8 mouse cellular contexts compared by ENCODE assay signal in genomic region chr13:64273891-64274844, GRCm38 (mm10). TPM values are rescaled to one million over a fixed set of nuclear protein-coding genes. Genes with fewer than 3 reads are reported as not detected.
DNase-seq lines count a peak whose midpoint lies in the region; ATAC-seq and TF ChIP-seq lines count a peak whose summit lies in the region.

No protein-coding gene starts in this region.

- no peaks in the 10 kb centered on the region for H3K36me3 ChIP-seq in midbrain, embryonic 13.5 days

- peak overlapping the region; percentile 78 for H3K9ac ChIP-seq in midbrain, embryonic 13.5 days (replicated peaks)

- no peaks in the 10 kb centered on the region for H3K4me1 ChIP-seq in cortical plate, adult 2 months (ENCODE audit: control insufficient read depth, insufficient read depth, low read length)
- H3K4me1 ChIP-seq in midbrain, embryonic 13.5 days (replicated peaks) = peaks cover 16% of the 10 kb centered on the region

- peak; percentile 13 for DNase-seq in gastrocnemius, postnatal 14 days
- no peak for DNase-seq in gastrocnemius, postnatal 36 days
- peak; percentile 34 for DNase-seq in ES-CJ7 (ENCODE audit: low read depth, low spot score)
- peak; percentile 22 to 28 for DNase-seq in heart, postnatal 10 days
- peak; percentile 13 for DNase-seq in left cerebral cortex, postnatal 4 days
- peak; percentile 74 for DNase-seq in testis, postnatal 10 days (ENCODE audit: low spot score)

- ATAC-seq in midbrain, embryonic 13.5 days = peak; percentile 84

- no peak for TF ChIP-seq POLR2A in cortical plate, adult 2 months (IDR thresholded peaks at IDR 0.05; ENCODE audit: extremely low read depth, insufficient read depth, low read length)

- under 1% methylated on average over 61 of the region's 95 CpGs for WGBS in midbrain, embryonic 13.5 days

- H3K27ac ChIP-seq in cortical plate, adult 2 months (ENCODE audit: insufficient read depth, low read length) = no peak overlapping the region
- H3K27ac ChIP-seq in midbrain, embryonic 13.5 days = no peak overlapping the region

- TF ChIP-seq CTCF in cortical plate, adult 2 months (IDR thresholded peaks at IDR 0.05; ENCODE audit: extremely low read depth, insufficient read depth, low read length) = no peak

- no peaks in the 10 kb centered on the region for H3K9me3 ChIP-seq in midbrain, embryonic 13.5 days

- peak overlapping the region; percentile 49 for H3K4me3 ChIP-seq in cortical plate, adult 2 months (ENCODE audit: insufficient read depth, low read length)
- H3K4me3 ChIP-seq in midbrain, embryonic 13.5 days (replicated peaks) = peak overlapping the region; percentile 80

- H3K4me2 ChIP-seq in midbrain, embryonic 13.5 days (replicated peaks) = peak overlapping the region; percentile 99

- peaks cover 40% of the 10 kb centered on the region for H3K27me3 ChIP-seq in midbrain, embryonic 13.5 days

- intact Hi-C loops in gastrocnemius, postnatal 14 days (cut with DNase I; ENCODE audit: low total_unique reads) = no loop called here
- intact Hi-C loops in gastrocnemius, postnatal 36 days (cut with DNase I) = no loop called here
- intact Hi-C loops in heart, postnatal 10 days (cut with DNase I) = no loop called here
- intact Hi-C loops in left cerebral cortex, postnatal 4 days (cut with DNase I) = no loop called here

RNA-seq across cellular contexts. Expression of gene Cdc14b, which starts 0.9 kb away (rescaled TPM):
- total RNA-seq in gastrocnemius, postnatal 14 days (2021) = 1 to 10 TPM; 4.0 to 4.4 TPM
- 1 to 10 TPM; 4.1 to 5.2 TPM for total RNA-seq in gastrocnemius, postnatal 36 days (2021)
- polyA plus RNA-seq in cortical plate, adult 2 months (2012; rRNA removed) = 9.8 and 10.4 TPM in 2 replicates
- 10 to 100 TPM in 1 of 2 experiments, 1 to 10 TPM in 1; 9.3 to 10.3 TPM for total RNA-seq in heart, postnatal 10 days (2021)
- total RNA-seq in left cerebral cortex, postnatal 4 days (2021) = 1 to 10 TPM; 2.3 to 2.7 TPM
- polyA plus RNA-seq in midbrain, embryonic 13.5 days (2015; fragmentation: Nextera tagmentation; extraction: Ambion mirVana) = 3.6 and 4.1 TPM in 2 replicates

RNA-seq across cellular contexts. Expression of gene Aaed1, which starts 38.3 kb away (rescaled TPM):
- total RNA-seq in gastrocnemius, postnatal 14 days (2021) = 10 to 100 TPM; 27.8 to 31.9 TPM
- 10 to 100 TPM; 34.5 to 42.6 TPM for total RNA-seq in gastrocnemius, postnatal 36 days (2021)
- polyA plus RNA-seq in cortical plate, adult 2 months (2012; rRNA removed) = 12.2 and 12.5 TPM in 2 replicates
- 10 to 100 TPM; 59.8 to 63.1 TPM for total RNA-seq in heart, postnatal 10 days (2021)
- total RNA-seq in left cerebral cortex, postnatal 4 days (2021) = 1 to 10 TPM; 6.4 to 7.3 TPM
- 12.9 and 13.6 TPM in 2 replicates for polyA plus RNA-seq in midbrain, embryonic 13.5 days (2015; fragmentation: Nextera tagmentation; extraction: Ambion mirVana)

Comparison
In these comparisons a context has a peak if more than half of its experiments do, and no peak if none do; other contexts are left out.
1. DNase-seq: peak in gastrocnemius, postnatal 14 days (single experiment), ES-CJ7 (single experiment), heart, postnatal 10 days (2 of 2), left cerebral cortex, postnatal 4 days (single experiment) and testis, postnatal 10 days (single experiment); none in gastrocnemius, postnatal 36 days (0 of 2).